Mouse (Mus musculus): Measurements from ENCODE around the gene Slc7a11.

- no peak for TF ChIP-seq EP300 (IDR thresholded peaks at IDR 0.05)
- TF ChIP-seq CTCF (IDR thresholded peaks at IDR 0.05) = no peak
These were observed 529.5 kb downstream of the Slc7a11 start for GRCm38 (mm10) chr3:49913929-49914328.
